Mouse (Mus musculus): Measurements from ENCODE around the gene Sh3kbp1. TPM values are rescaled to one million over a fixed set of nuclear protein-coding genes. Genes with fewer than 3 reads are reported as not detected.

The Sh3kbp1 gene
- total RNA-seq, 2 experiments from 2014 or later = 55.9 to 59.4 TPM

DNA sequence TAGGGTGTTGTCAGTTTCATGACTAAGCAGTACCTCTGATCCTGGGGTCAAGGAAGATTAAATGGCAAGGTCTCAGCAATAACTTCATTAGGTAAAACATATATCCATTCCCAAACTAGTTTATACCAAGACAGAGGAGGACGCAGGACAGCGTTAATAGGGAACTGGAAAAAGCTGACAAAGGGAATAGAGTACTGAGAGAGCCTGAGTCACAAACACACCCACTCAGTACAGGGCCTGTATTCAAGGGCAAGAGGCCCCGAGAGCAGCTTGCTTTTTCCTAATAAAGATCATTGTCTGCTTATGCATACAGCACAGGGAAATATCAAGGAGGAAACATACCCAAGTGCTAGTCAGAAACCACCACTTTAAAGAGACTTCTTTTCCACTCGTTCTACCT, 284.5 kb downstream of the Sh3kbp1 start:
- no peak for DNase-seq (ENCODE audit: low spot score in 2 of 2)

DNA sequence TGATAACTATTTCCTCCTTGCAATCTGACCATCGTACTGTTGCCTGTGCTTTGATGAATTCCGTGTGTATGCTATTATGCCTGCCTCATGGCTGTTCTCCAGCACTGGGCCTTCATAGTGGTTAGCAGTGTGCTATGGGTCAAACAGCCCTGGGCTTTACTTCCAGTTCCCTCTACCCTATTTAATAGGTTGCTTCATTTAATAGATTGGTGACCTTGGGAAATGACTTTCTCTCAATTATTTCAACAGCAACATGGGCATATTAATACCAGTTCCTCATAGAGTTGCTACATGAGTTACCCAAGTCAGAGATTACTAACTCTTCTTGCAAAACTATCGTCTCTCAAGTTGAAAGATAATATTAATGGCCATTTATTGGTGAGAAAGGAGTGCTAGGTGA, 285.0 kb downstream of the Sh3kbp1 start:
- no peak for DNase-seq (ENCODE audit: low spot score in 2 of 2)

DNA sequence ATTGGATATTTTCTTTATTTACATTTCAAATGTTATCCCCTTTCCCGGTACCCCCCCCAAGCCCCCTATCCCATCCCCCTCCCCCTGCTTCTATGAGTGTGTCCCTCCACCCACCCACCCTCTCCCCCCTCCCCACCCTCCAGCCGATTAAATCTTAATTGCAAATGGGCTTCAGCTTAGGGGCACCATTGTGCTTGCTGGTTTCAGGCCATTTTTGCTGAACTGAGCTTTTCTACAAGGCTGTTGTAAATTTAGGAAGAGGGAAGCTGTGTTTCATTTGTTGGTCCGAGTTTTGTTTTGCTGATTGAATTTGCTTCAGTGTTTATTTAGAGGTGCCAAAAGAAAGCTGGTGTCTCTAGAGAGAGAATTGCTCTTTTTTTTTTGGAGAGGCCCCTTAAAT, 286.4 kb downstream of the Sh3kbp1 start:
- no peak for DNase-seq (ENCODE audit: low spot score in 2 of 2)

DNA sequence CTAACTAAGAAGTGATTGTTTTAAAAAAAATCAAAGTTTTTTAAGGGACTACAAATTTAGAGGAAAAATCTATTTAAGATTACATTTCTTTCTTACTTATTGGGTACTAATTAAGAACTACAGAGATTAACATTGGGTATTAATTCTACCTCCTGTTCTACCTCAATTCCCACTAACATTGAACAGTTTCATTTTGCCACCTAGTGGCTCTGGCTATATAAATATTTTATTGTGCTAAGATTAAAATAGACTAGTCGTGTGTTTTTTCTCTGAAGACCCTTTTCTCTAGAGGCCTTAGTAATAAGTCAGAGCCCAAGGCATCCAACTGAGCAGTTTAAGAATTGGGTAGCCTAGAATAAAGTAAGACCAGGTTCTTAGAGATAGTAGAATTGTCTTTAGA, 288.1 kb downstream of the Sh3kbp1 start:
- no peak for DNase-seq (ENCODE audit: low spot score in 2 of 2)

DNA sequence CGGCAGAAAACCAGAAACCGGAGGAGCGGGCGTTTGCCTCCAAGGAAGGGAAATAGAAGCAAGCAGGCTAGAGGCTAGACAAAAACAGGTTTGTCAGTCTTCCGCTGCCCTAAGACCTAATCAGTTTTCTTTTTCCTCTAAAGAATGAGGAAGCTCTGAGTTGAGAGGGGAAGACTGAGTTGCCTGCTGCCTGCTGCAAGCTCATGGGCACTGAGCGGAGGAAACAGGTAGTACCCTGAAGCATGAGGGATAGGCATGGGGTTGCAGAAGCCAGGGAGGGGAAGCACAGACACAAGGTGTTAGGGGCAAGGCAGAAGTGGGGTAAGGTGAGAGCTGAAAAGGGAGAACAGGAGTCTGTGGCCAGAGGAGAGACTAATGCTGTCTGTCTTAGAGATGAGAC, 297.7 kb downstream of the Sh3kbp1 start:
- DNase-seq (ENCODE audit: low spot score in 2 of 2) = no peak

DNA sequence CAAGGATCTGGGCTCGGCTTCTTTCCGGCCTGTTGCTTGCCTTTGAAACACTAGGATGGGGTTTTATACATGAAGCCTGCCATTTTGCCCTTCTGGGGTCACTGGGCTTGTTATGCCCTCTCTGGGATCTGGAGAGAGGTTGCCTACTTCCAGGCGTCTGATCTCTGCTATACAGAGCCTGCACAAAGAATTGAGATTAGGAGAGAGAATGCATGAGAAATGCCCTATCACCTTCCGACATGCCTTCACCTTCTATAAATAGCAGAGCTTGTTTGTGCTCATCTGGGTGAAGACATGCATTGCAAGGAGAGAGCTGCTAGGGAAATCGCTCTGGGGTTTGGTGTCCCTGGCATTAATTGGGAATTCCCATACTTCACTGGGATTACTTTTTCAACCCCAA, 301.1 kb downstream of the Sh3kbp1 start:
- DNase-seq (ENCODE audit: low spot score in 2 of 2) = no peak

DNA sequence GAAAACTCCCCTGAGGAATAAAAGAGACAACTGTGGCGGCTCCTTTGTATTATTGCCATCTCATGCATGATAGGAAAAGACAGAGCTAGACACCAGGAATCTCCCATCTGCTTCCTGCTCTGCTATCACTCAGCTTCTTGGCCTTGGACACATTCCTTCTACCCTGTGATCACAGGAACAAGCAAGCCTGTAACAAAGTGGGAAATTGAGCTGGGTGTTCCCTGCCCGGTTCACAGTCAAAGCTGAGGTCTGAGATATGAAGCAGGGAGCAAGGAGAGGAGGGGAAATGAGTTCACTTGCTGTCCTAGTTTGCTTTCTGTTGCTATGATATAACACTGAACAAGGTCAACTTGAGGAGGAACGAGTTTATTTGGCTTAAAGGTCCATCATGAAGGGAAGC, 301.8 kb downstream of the Sh3kbp1 start:
- DNase-seq (ENCODE audit: low spot score in 2 of 2) = no peak

DNA sequence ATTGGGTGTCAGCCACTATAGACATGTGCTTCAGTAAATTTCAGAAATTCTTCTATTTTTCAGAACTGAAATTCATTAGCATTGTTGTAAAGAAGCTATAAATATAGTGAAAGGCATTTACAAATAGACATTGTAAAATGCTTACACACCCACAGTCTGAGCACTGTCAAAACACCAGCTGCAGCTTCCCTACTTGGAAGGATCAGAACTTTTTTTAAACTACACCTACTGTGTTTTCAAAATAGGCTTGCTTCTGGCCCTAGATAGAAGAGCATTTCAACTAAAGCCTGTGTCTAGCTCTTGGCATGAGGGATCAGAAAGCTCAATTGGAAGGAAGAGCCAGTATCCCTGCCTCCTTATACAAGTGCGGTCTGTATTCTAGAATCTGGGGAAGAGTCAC, 305.0 kb downstream of the Sh3kbp1 start:
- peak; percentile 9 to 17 for DNase-seq (ENCODE audit: low spot score in 2 of 2)

DNA sequence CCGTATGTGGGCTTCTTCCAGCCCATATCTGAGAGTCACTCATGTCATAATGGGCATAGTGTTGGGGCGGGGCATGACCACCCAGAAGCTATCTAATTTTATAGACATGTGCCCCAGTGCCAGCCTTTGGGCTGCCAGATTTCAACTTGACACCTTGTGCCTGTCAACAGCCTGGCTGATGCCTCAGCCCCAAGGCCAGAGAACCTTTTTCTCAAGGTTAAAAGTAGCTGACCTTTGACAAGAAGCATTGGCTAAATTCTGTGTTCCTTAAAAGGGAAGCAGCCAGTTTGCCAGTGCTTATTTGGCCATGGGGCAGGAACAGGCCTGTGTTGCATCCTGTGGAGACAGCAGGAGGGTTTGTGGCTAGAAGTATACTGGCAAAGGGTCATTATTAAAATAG, 315.5 kb downstream of the Sh3kbp1 start:
- DNase-seq (ENCODE audit: low spot score in 2 of 2) = no peak

DNA sequence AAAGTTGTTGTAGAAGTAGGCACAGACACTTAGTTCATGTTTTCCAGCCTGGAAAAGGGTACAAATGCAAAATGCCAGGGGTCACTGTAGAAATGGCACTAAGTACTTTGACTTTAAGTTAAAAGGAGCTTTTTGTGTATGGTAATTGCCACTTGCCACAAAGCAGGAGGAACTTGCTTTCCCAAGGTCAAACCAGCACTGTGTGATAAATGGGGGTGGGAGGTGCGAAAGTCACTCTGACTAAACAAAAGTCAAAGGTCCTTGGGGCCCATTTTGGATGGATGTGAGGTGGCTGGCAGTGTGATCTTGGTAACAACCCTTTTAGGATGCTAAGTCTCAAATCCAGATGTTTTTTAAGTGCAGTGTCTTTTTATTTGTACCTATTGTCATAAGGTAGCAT, 316.5 kb downstream of the Sh3kbp1 start:
- DNase-seq (ENCODE audit: low spot score in 2 of 2) = no peak

DNA sequence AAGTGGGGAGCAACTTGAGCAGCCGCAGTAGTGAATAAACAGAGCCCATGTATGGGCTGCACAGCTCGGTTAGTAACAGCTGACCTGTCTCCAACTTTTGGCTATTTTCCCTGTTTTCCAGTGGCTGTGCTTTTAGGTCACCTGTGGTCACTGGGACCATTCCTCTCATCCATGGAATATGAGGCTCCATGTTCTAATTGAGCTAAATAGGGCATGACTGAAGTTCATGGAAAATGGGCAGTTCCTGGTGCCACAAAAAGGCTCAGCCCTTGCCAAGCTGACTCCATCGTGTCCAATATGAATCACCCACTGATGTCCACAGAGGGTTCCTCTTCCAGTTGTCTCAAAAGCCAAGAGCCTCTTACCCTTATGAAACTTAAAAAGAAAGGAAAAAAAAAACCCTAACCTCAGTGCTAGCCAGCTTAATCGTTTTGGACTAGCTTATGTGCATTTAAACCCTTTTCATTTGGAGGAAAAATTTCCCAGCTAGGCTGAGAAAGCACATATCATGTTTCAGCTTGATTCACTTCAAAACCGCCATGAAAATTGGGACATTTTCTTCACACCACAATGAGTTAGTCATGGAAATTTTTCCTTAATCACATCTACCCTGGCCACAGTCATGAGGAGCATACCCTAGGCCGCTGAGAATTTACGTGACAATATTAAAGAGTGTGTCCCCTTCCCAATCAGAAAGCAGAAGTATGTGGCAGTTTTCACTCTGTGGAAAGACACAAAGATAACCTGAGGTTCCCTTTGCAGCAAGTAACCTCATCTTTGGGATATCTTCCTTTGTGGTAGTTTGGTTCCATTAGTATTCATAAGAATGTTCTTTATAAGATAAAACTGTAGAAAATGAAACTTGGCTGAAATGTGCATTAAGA, 326.7 kb downstream of the Sh3kbp1 start:
- no peak for DNase-seq (ENCODE audit: low spot score in 2 of 2)

DNA sequence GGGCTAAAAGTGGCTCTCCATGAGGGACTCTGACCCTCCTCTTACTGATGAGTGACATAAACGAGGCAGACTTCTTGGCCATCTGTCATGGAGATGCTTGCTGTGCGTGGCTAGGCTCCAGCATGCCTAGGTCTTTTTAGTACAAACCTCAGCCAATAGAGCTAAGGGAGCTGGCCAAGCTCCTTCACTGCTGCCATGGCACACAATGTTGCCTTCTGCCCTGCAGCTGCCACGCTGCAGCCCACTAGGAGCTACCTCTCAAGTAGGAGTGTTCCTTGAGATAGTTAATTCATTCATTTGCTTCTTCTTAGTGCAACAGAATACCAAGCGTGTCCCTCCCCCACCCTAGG, 327.3 kb downstream of the Sh3kbp1 start:
- no peak for DNase-seq (ENCODE audit: low spot score in 2 of 2)

DNA sequence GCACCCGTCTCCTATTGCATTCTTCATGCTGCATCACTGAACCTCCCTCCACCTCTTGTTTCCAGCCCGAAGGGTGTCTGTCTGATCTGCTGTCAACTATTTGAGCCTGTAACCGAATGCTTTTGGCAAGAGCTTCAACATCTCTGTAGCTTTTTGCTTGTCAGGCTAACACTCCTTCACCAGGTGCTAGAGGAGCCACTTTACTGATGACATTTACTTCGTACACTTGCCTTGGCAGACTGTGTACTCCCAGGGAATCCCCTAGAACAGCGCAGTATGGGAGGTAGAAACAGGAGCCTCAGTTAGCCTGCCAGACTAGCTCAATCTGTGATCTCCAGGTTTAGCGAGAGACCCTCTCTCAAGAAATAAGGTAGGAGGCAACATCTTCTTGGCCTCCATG, 328.4 kb downstream of the Sh3kbp1 start:
- no peak for DNase-seq (ENCODE audit: low spot score in 2 of 2)

DNA sequence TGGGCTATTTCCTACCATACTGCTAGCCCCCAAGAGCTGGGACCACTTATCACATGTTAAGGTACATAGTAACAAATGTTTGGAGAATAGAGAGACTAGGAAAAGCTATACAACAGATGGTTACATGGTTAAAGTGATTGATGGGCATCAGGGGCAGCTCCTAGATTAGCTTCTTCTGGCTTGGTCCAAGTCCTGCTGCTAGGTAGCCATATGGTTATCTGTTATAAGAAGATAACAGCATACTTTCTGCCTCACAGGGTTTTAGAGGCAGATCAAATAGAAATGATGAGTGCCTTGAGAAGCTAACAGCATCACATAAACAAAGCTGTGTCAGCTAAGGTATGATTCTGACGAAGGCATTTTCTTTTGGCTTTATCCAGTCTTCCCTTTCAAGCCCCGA, 334.3 kb downstream of the Sh3kbp1 start:
- DNase-seq (ENCODE audit: low spot score in 2 of 2) = no peak

DNA sequence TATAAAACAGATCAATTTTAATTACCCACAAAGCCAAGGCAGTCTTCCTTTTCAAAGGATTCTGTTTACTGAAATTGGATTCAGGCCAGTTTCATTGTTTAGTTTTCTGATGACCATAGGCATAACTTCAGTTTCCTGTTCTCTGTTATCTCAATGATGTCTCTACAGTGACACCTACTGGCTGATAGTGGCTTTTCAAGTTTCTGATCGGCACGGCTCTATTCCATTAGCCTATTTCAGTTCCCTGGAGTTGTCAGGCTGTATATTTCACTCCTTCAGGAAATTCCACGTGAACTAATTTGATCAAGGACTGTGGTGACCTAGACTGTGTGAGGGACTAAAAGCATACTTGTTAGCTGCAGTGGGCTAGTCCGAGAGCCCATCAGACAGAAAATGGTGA, 336.2 kb downstream of the Sh3kbp1 start:
- DNase-seq (ENCODE audit: low spot score in 2 of 2) = peak; percentile 56 to 65

DNA sequence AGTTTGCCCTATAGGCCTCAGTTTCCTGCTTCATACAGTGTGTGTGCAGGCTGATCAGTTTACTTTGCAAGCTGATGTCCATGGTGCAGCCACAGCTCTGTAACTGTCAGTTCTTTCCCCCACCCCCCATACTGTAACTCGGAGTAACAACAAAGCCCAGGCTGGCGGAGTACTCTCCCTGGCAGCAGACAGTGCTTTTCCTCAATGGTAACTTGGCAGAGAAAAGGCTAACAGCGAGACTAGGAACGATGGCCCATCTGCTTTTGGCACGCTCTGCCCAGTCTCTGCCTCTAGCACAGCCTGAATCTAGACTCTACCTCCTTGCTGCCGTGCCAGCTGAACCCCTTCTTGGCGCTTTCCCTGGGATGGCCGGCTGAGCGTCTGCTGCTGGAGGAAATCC, 336.9 kb downstream of the Sh3kbp1 start:
- peak; percentile 1 to 12 for DNase-seq (ENCODE audit: low spot score in 2 of 2)

DNA sequence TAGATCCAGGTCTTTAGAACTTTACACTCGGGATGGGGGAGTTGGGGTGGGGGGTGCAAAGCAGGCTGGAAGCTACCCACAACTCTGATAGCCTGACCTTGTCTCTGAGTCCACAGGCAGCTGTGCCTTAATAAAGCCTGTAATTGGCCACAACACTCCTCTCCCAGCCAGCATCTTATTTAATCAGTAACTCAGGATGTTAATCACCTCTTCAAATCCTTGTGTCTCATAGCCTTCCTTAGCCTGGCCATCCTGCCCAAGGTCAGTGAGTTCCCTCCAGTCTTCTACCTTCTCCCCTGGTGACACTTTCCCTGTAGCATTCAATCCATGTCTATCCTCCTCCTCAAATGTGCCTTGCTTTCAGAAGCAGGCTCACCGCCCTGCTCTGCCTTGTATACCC, 342.0 kb downstream of the Sh3kbp1 start:
- no peak for DNase-seq (ENCODE audit: low spot score in 2 of 2)

DNA sequence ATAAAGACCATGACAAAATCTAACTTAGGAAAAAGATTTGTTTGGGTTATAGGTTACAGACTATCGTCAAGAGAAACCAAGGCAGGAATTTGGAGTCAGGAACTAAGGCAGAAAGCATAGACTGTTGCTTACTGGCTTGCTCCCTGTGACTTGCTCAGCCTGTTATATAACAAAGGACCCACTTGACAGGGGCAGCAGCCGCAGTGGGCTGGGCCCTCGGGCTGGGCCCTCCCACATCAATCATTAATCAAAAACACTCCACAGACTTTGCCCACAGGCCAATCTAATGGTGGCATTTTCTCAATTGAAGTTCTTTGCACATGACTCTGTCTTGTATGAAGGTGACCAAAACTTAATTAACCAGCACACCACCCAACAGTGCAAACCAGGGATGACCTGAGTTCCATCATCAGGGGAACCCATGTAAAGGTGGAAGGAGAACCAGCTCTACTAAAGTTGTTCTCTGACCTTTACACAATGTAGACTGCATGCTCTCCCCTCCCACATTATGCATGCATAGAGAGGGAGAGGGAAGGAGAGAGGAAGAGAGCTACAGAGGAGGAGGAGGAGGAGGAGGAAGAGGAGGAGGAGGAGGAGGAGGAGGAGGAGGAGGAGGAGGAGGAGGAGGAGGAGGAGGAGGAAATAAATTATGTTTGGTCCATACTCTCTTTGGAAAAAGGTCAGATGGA, 344.2 kb downstream of the Sh3kbp1 start:
- DNase-seq (ENCODE audit: low spot score in 2 of 2) = no peak

DNA sequence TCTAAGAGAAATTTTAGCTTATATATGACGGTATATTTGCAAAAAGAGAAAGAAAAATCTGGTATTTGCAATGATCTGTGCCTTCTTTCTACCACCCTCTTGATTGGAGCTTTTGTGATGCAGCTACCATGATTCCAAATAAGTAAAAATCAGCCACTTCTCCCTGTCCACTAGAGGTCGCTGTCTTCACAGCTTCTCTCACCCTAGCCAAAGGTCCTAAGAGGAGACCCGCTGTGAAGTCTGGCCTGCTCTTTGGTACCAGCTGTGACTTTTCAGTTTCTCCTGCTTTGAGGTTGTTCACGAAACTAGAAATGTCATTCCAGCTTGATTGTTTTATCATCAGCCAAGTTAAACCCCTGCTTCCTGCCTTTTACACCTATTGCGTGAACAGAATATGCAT, 346.7 kb downstream of the Sh3kbp1 start:
- DNase-seq (ENCODE audit: low spot score in 2 of 2) = no peak

DNA sequence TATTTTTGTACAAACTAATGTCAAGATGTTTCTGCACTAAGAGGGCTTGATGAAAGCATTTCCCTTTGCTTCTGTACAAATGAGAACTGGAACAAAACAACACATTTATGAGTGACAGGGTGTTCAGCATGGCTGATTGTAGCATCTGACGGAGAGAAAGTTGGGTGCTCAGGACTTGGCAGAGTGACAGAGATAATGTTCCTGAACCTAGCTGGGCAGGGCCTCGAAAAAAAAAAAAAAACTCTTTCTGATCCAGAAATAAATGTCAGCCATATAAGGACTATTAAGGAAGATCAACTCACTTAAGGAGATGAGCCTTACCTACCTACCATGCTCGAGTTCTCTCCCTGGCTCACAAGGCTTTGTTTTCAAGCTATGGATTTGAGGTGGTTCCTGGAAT, 349.2 kb downstream of the Sh3kbp1 start:
- DNase-seq (ENCODE audit: low spot score in 2 of 2) = no peak

DNA sequence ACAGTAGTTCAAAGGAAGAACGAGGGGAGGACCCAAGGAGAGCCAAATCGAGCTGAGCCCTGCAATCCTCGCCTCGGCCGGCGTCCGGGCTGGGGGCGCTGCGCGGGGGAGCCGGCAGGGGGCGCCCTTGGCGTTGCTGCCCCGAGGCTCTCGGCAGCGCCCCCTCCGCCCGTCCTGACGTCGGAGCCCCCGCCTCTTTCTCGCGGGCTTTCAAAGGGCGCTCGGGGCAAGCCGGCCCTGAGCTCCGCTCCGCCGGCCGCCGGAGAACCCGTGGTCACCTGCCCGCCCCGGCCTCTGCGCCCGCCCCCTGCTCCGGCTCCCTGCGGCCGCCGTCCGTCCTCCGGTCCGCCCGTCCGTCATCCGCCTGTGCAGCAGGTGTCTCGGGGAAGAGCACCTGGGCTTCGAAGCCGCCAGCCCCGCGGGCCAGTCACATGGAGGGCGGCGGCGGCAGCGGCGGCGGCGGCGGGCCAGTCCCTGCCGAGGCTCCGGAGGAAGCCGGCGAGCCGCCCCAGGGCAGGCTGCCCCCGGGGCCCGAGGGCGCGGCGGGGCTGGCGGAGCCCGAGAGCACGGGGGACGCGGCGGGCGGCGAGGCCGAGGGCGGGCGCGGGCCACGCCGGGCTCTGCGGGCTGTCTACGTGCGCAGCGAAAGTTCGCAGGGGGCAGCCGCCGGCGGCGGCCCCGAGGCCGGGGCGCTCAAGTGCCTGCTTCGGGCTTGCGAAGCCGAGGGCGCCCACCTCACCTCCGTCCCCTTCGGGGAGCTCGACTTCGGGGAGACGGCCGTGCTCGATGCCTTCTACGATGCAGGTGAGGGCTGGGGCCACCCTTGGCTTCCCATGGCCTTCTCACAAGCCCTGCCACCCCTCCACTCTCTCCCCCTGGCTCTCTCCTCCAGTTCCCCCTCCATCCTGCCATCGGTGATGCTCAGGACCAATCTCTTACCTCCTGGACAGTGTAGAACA, 361.2 kb downstream of the Sh3kbp1 start, which contains the start of gene Map3k15:
Map3k15 (plus strand) TSS at position 432 of the 959 bp plus-strand sequence.
- DNase-seq (ENCODE audit: low spot score in 2 of 2) = peak; percentile 7 to 8

DNA sequence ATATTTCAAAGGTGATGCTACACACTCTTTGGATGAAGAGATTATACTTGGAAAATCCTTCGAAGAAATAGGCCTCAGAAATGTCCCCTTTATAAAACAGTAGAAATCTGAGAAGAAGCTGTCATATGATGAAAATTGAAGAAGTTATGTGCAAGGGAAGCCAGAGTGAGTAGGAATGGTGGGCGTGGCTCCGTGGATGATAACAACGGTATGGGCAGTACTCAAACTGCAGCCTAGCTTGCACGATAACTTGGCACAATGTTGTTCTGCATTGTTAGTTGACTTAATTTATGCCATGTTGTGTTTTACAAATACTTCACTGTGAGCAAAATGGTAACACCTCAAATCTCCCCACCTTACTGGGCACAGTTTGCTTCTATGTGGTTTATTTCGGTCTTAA, 368.7 kb downstream of the Sh3kbp1 start:
- no peak for DNase-seq (ENCODE audit: low spot score in 2 of 2)
